Mouse (Mus musculus): ENCODE data around the gene Ube2q1. TPM values are rescaled to one million over a fixed set of nuclear protein-coding genes. Genes with fewer than 3 reads are reported as not detected.

Gene Ube2q1
- polyA plus RNA-seq, 1 experiment = 49.2 TPM

GRCm38 (mm10) chr3:89788680-89789352 lies 15.4 kb downstream of the Ube2q1 start:
- TF ChIP-seq USF1 (IDR thresholded peaks at IDR 0.05; ENCODE audit: low read depth) (no peak), CTCF (IDR thresholded peaks at IDR 0.05; ENCODE audit: control insufficient read depth, insufficient read depth, insufficient read length) (no peak), MAX (IDR thresholded peaks at IDR 0.05) (no peak), CEBPB (IDR thresholded peaks at IDR 0.05; ENCODE audit: low read depth) (no peak), FOSL1 (IDR thresholded peaks at IDR 0.05; ENCODE audit: insufficient read depth, low read length, poor library complexity, severe bottlenecking) (no peak), MYOG (IDR thresholded peaks at IDR 0.05; ENCODE audit: control insufficient read depth, extremely low read depth, insufficient read length) (no peak), MYOD1 (IDR thresholded peaks at IDR 0.05; ENCODE audit: control insufficient read depth, insufficient read length, low read depth) (no peak)
- Histone ChIP-seq H3K36me3 (ENCODE audit: control insufficient read depth, insufficient read depth) (no peaks in the 10 kb centered on the region), H3K4me3 (ENCODE audit: insufficient read depth, poor library complexity, severe bottlenecking) (no peak overlapping the region), H3K27me3 (ENCODE audit: control insufficient read depth, insufficient read depth, insufficient read length) (no peaks in the 10 kb centered on the region), H3ac (ENCODE audit: control insufficient read depth, insufficient read length, low read depth) (no peak overlapping the region), H3K79me3 (ENCODE audit: low read depth) (no peaks in the 10 kb centered on the region), H3K79me2 (ENCODE audit: control insufficient read depth, insufficient read depth) (no peaks in the 10 kb centered on the region)

DNA sequence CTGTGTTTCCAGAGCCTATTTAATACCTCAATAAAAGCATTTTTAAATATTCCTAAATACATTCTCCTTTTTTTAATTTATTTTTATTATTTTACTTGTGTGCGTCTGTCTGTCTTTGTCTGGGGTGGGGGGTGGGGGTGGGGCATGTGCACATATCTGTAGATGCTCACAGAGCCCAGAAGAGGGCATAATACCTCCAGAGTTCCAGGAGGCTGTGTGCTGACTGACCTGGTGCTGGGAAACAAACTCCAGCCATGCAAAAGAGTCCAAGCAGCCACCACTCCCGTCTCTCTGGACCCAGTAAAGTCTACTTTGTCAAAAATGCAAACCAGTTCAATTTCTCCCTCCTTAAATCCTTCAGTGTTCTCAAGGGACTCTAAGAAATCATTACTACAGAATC lies 21.2 kb downstream of the Ube2q1 start:
- H3K27me3 ChIP-seq (ENCODE audit: control insufficient read depth, insufficient read depth, insufficient read length) = no peaks in the 10 kb centered on the region
- H3K36me3 ChIP-seq (ENCODE audit: control insufficient read depth, insufficient read depth) = no peaks in the 10 kb centered on the region
- H3K4me3 ChIP-seq (ENCODE audit: insufficient read depth, poor library complexity, severe bottlenecking) = no peak overlapping the region

DNA sequence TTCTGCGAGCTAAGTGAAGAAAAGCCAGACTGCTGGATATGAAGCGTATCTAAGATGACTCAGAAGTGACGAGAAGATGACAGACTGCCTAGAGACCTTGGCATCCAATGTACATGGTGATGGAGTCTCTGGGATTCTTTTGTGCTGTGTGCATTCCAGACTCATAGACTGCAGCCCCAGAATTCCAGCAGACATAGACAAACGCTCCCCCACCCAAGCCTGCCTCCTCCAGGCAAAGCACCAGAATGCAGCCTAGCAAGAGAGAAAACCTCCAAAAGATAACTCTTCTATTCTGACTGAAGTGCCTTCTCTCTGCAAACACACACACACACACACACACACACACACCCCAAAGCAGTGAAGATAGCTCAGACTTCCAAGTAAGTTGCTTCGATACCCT lies 22.3 kb downstream of the Ube2q1 start:
- H3ac ChIP-seq (ENCODE audit: control insufficient read depth, insufficient read length, low read depth) = no peak overlapping the region
- no peak for TF ChIP-seq MAX (IDR thresholded peaks at IDR 0.05)
- TF ChIP-seq CEBPB (IDR thresholded peaks at IDR 0.05; ENCODE audit: low read depth) = no peak
- TF ChIP-seq USF1 (IDR thresholded peaks at IDR 0.05; ENCODE audit: low read depth) = no peak
- no peak for TF ChIP-seq MYOG (IDR thresholded peaks at IDR 0.05; ENCODE audit: control insufficient read depth, extremely low read depth, insufficient read length)
- TF ChIP-seq MYOD1 (IDR thresholded peaks at IDR 0.05; ENCODE audit: control insufficient read depth, insufficient read length, low read depth) = no peak
- no peak for TF ChIP-seq FOSL1 (IDR thresholded peaks at IDR 0.05; ENCODE audit: insufficient read depth, low read length, poor library complexity, severe bottlenecking)
- no peak for TF ChIP-seq CTCF (IDR thresholded peaks at IDR 0.05; ENCODE audit: control insufficient read depth, insufficient read depth, insufficient read length)
- H3K79me3 ChIP-seq (ENCODE audit: low read depth) = no peaks in the 10 kb centered on the region
- no peaks in the 10 kb centered on the region for H3K36me3 ChIP-seq (ENCODE audit: control insufficient read depth, insufficient read depth)
- no peaks in the 10 kb centered on the region for H3K79me2 ChIP-seq (ENCODE audit: control insufficient read depth, insufficient read depth)
- H3K4me3 ChIP-seq (ENCODE audit: insufficient read depth, poor library complexity, severe bottlenecking) = no peak overlapping the region
- no peaks in the 10 kb centered on the region for H3K27me3 ChIP-seq (ENCODE audit: control insufficient read depth, insufficient read depth, insufficient read length)

More for the DNA sequence above, 21.2 kb downstream of the Ube2q1 start:
- TF ChIP-seq MAX (IDR thresholded peaks at IDR 0.05) (no peak), MYOG (IDR thresholded peaks at IDR 0.05; ENCODE audit: control insufficient read depth, extremely low read depth, insufficient read length) (no peak), CEBPB (IDR thresholded peaks at IDR 0.05; ENCODE audit: low read depth) (no peak), CTCF (IDR thresholded peaks at IDR 0.05; ENCODE audit: control insufficient read depth, insufficient read depth, insufficient read length) (no peak), USF1 (IDR thresholded peaks at IDR 0.05; ENCODE audit: low read depth) (no peak), FOSL1 (IDR thresholded peaks at IDR 0.05; ENCODE audit: insufficient read depth, low read length, poor library complexity, severe bottlenecking) (no peak), MYOD1 (IDR thresholded peaks at IDR 0.05; ENCODE audit: control insufficient read depth, insufficient read length, low read depth) (no peak)
- Histone ChIP-seq H3K79me3 (ENCODE audit: low read depth) (no peaks in the 10 kb centered on the region), H3ac (ENCODE audit: control insufficient read depth, insufficient read length, low read depth) (no peak overlapping the region), H3K79me2 (ENCODE audit: control insufficient read depth, insufficient read depth) (no peaks in the 10 kb centered on the region)

- TF ChIP-seq CTCF (IDR thresholded peaks at IDR 0.05; ENCODE audit: control insufficient read depth, insufficient read depth, insufficient read length) = no peak
- TF ChIP-seq USF1 (IDR thresholded peaks at IDR 0.05; ENCODE audit: low read depth) = no peak
- TF ChIP-seq MYOG (IDR thresholded peaks at IDR 0.05; ENCODE audit: control insufficient read depth, extremely low read depth, insufficient read length) = no peak
- no peak for TF ChIP-seq MYOD1 (IDR thresholded peaks at IDR 0.05; ENCODE audit: control insufficient read depth, insufficient read length, low read depth)
- TF ChIP-seq MAX (IDR thresholded peaks at IDR 0.05) = no peak
- no peak for TF ChIP-seq FOSL1 (IDR thresholded peaks at IDR 0.05; ENCODE audit: insufficient read depth, low read length, poor library complexity, severe bottlenecking)
- no peak for TF ChIP-seq CEBPB (IDR thresholded peaks at IDR 0.05; ENCODE audit: low read depth)
- no peak overlapping the region for H3K4me3 ChIP-seq (ENCODE audit: insufficient read depth, poor library complexity, severe bottlenecking)
- no peak overlapping the region for H3ac ChIP-seq (ENCODE audit: control insufficient read depth, insufficient read length, low read depth)
- no peaks in the 10 kb centered on the region for H3K27me3 ChIP-seq (ENCODE audit: control insufficient read depth, insufficient read depth, insufficient read length)
- no peaks in the 10 kb centered on the region for H3K79me2 ChIP-seq (ENCODE audit: control insufficient read depth, insufficient read depth)
- H3K36me3 ChIP-seq (ENCODE audit: control insufficient read depth, insufficient read depth) = no peaks in the 10 kb centered on the region
- H3K79me3 ChIP-seq (ENCODE audit: low read depth) = no peaks in the 10 kb centered on the region
Observed at GRCm38 (mm10) chr3:89796358-89796757, 22.9 kb downstream of the Ube2q1 start.

DNA sequence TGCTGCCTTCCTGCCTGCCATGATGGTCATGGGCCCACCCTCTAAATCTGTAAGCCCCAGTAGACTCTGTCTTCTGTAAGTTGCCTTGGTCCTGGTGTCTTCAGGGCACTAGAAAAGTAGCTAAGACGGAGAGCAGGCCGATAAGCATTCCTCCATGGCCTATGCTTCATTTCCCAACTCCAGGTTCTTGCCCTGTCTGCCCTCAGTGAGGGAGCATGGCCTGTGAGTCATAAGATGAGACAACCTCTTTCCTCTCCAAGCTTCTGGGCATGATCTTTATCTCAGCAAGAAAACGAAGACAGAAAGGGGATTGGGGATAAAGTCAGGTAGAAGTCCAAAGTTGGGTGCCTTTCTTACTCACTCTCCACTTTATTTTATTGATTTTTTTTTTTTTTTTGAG lies 25.1 kb downstream of the Ube2q1 start:
- H3K79me3 ChIP-seq (ENCODE audit: low read depth) = no peaks in the 10 kb centered on the region
- no peaks in the 10 kb centered on the region for H3K36me3 ChIP-seq (ENCODE audit: control insufficient read depth, insufficient read depth)
- no peak overlapping the region for H3ac ChIP-seq (ENCODE audit: control insufficient read depth, insufficient read length, low read depth)
- H3K27me3 ChIP-seq (ENCODE audit: control insufficient read depth, insufficient read depth, insufficient read length) = peaks cover 3% of the 10 kb centered on the region
- no peak overlapping the region for H3K4me3 ChIP-seq (ENCODE audit: insufficient read depth, poor library complexity, severe bottlenecking)
- H3K79me2 ChIP-seq (ENCODE audit: control insufficient read depth, insufficient read depth) = no peaks in the 10 kb centered on the region
- TF ChIP-seq MAX (IDR thresholded peaks at IDR 0.05) = no peak
- TF ChIP-seq CEBPB (IDR thresholded peaks at IDR 0.05; ENCODE audit: low read depth) = no peak
- no peak for TF ChIP-seq CTCF (IDR thresholded peaks at IDR 0.05; ENCODE audit: control insufficient read depth, insufficient read depth, insufficient read length)
- TF ChIP-seq FOSL1 (IDR thresholded peaks at IDR 0.05; ENCODE audit: insufficient read depth, low read length, poor library complexity, severe bottlenecking) = no peak
- TF ChIP-seq MYOG (IDR thresholded peaks at IDR 0.05; ENCODE audit: control insufficient read depth, extremely low read depth, insufficient read length) = no peak
- TF ChIP-seq MYOD1 (IDR thresholded peaks at IDR 0.05; ENCODE audit: control insufficient read depth, insufficient read length, low read depth) = no peak
- no peak for TF ChIP-seq USF1 (IDR thresholded peaks at IDR 0.05; ENCODE audit: low read depth)
